21 mouse cellular contexts compared by ENCODE assay signal in the genomic region with DNA sequence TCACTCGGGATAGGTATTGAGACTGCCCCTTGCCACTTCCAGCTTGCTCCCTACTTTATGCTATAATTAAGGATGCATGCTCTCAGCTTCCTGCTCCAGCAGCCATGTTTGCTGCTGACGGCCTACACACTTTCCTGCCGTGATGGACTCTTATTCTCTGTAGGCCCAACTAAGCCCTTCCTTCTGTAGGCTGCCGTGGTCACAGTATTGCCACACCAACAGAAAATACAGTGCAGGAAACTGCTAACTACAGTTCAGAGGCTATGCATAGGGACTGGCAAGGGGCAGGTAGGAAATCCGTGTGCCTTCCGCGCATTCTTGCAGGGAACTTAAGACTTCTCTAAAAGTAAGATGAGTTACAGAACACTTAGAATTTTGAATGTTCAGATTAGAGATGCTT. TPM values are rescaled to one million over a fixed set of nuclear protein-coding genes. Genes with fewer than 3 reads are reported as not detected.
DNase-seq lines count a peak whose midpoint lies in the region; ATAC-seq lines count a peak whose summit lies in the region.
"Had no signal": no experiment of that assay in that cellular context is flagged by ENCODE, and none has a peak within 500 bp of the region (broad histone marks: within the 10 kb centered on the region; RNA-seq: fewer than 3 reads in every experiment).

No protein-coding gene starts in this region.

- DNase-seq in heart, postnatal 10 days = no peak
- no peak for DNase-seq in limb, embryonic 10.5 days (ENCODE audit: low spot score)
- DNase-seq in left cerebral cortex, adult 11 months (ENCODE audit: low spot score) = no peak
- no peak for DNase-seq in liver, embryonic 11.5 days (ENCODE audit: low spot score)
- DNase-seq: adrenal gland, adult 2 months; adrenal gland, postnatal 25 days; cerebellum, adult 2 months; cerebellum, postnatal 14 days; gastrocnemius, postnatal 36 days; heart, adult 18-20 months had no signal

- WGBS in heart, embryonic 16.5 days = 77% methylated on average over 7 of the region's 7 CpGs
- WGBS in limb, embryonic 15.5 days = 78% methylated on average over 7 of the region's 7 CpGs
- WGBS in limb, embryonic 10.5 days = 89% methylated on average over 7 of the region's 7 CpGs
- 81% methylated on average over 7 of the region's 7 CpGs for WGBS in liver, embryonic 11.5 days

- peaks cover 11% of the 10 kb centered on the region for H3K4me1 ChIP-seq in heart, embryonic 16.5 days (ENCODE audit: control insufficient read depth, insufficient read depth, low read length)
- peaks cover 7% of the 10 kb centered on the region for H3K4me1 ChIP-seq in limb, embryonic 15.5 days
- peaks cover 11% of the 10 kb centered on the region; the same call in 1 of the 2 replicates for H3K4me1 ChIP-seq in limb, embryonic 10.5 days
- peaks cover 4% of the 10 kb centered on the region for H3K4me1 ChIP-seq in liver, embryonic 11.5 days (replicated peaks; ENCODE audit: control insufficient read depth, insufficient read depth, low read length)
- H3K4me1 ChIP-seq: hindbrain, embryonic 15.5 days had no signal

- H3K4me2 ChIP-seq in heart, embryonic 16.5 days (ENCODE audit: low read depth, low read length) = no peak overlapping the region
- H3K4me2 ChIP-seq in limb, embryonic 15.5 days = no peak overlapping the region
- H3K4me2 ChIP-seq in liver, embryonic 11.5 days = no peak overlapping the region
- H3K4me2 ChIP-seq: embryonic facial prominence, embryonic 15.5 days; heart, embryonic 12.5 days; hindbrain, embryonic 15.5 days had no signal

- no peak overlapping the region for H3K4me3 ChIP-seq in heart, embryonic 16.5 days (ENCODE audit: low read length)
- H3K4me3 ChIP-seq in limb, embryonic 15.5 days = no peak overlapping the region
- no peak overlapping the region for H3K4me3 ChIP-seq in limb, embryonic 10.5 days
- H3K4me3 ChIP-seq in liver, embryonic 11.5 days (ENCODE audit: low read depth, low read length) = no peak overlapping the region
- H3K4me3 ChIP-seq: embryonic facial prominence, embryonic 15.5 days; erythroblast, embryonic 14.5 days; forebrain, embryonic 10.5 days; heart, embryonic 12.5 days; hindbrain, embryonic 15.5 days had no signal

- no peaks in the 10 kb centered on the region for H3K36me3 ChIP-seq in heart, embryonic 16.5 days (ENCODE audit: control insufficient read depth, insufficient read depth)
- H3K36me3 ChIP-seq in limb, embryonic 15.5 days = no peaks in the 10 kb centered on the region
- no peaks in the 10 kb centered on the region for H3K36me3 ChIP-seq in limb, embryonic 10.5 days
- H3K36me3 ChIP-seq in liver, embryonic 11.5 days (ENCODE audit: control insufficient read depth, insufficient read depth, low read length) = no peaks in the 10 kb centered on the region
- H3K36me3 ChIP-seq: embryonic facial prominence, embryonic 15.5 days; forebrain, embryonic 10.5 days; heart, embryonic 12.5 days; hindbrain, embryonic 15.5 days had no signal

- peak overlapping the region; percentile 63 for H3K27ac ChIP-seq in heart, embryonic 16.5 days (ENCODE audit: low read length)
- 0 out of 2 replicates have a peak overlapping the region, but pooled peaks have one; percentile 35 for H3K27ac ChIP-seq in limb, embryonic 15.5 days
- H3K27ac ChIP-seq in limb, embryonic 10.5 days = no peak overlapping the region
- no peak overlapping the region for H3K27ac ChIP-seq in liver, embryonic 11.5 days (ENCODE audit: low read depth, low read length)
- H3K27ac ChIP-seq: forebrain, embryonic 10.5 days; hindbrain, embryonic 15.5 days had no signal

- ATAC-seq in heart, embryonic 16.5 days (replicated peaks; ENCODE audit: extremely low read depth, insufficient read depth, low FRiP score) = no peak
- ATAC-seq in limb, embryonic 15.5 days (ENCODE audit: insufficient number of reproducible peaks, low FRiP score, low TSS enrichment, low read depth) = no peak
- ATAC-seq in common myeloid progenitor, adult 5-6 weeks (replicated peaks; ENCODE audit: low read depth, poor library complexity, severe bottlenecking) = peak; percentile 23; the same call in 1 of the 2 replicates
- ATAC-seq in megakaryocyte, adult 5-6 weeks (ENCODE audit: poor library complexity, severe bottlenecking) = peak; percentile 54
- ATAC-seq in liver, embryonic 11.5 days (replicated peaks; ENCODE audit: low FRiP score) = no peak
- ATAC-seq: forebrain, embryonic 14.5 days; intestine, embryonic 16.5 days had no signal

- no peaks in the 10 kb centered on the region for H3K9me3 ChIP-seq in heart, embryonic 16.5 days (replicated peaks; ENCODE audit: control insufficient read depth, low read length)
- H3K9me3 ChIP-seq in limb, embryonic 15.5 days = no peaks in the 10 kb centered on the region
- no peaks in the 10 kb centered on the region for H3K9me3 ChIP-seq in limb, embryonic 10.5 days (replicated peaks)
- no peaks in the 10 kb centered on the region for H3K9me3 ChIP-seq in liver, embryonic 11.5 days (ENCODE audit: control insufficient read depth, low read length)
- H3K9me3 ChIP-seq: embryonic facial prominence, embryonic 15.5 days; forebrain, embryonic 10.5 days; heart, embryonic 12.5 days; hindbrain, embryonic 15.5 days had no signal

- intact Hi-C loops in heart, postnatal 10 days (cut with DNase I) = no loop called here

- no peak overlapping the region for H3K9ac ChIP-seq in heart, embryonic 16.5 days (ENCODE audit: low read length)
- H3K9ac ChIP-seq in limb, embryonic 15.5 days = no peak overlapping the region
- no peak overlapping the region for H3K9ac ChIP-seq in liver, embryonic 11.5 days (ENCODE audit: low read depth, low read length)
- H3K9ac ChIP-seq: embryonic facial prominence, embryonic 15.5 days; heart, embryonic 12.5 days; hindbrain, embryonic 15.5 days had no signal

- no peaks in the 10 kb centered on the region for H3K27me3 ChIP-seq in heart, embryonic 16.5 days (ENCODE audit: control insufficient read depth, insufficient read depth, low read length)
- no peaks in the 10 kb centered on the region for H3K27me3 ChIP-seq in limb, embryonic 15.5 days
- H3K27me3 ChIP-seq in limb, embryonic 10.5 days (ENCODE audit: low read depth, poor library complexity, severe bottlenecking) = no peaks in the 10 kb centered on the region
- no peaks in the 10 kb centered on the region for H3K27me3 ChIP-seq in liver, embryonic 11.5 days (replicated peaks; ENCODE audit: control insufficient read depth, insufficient read depth, low read length)
- H3K27me3 ChIP-seq: embryonic facial prominence, embryonic 15.5 days; heart, embryonic 12.5 days; hindbrain, embryonic 15.5 days had no signal

RNA-seq across cellular contexts. Expression of a gene that starts 17.3 kb away (rescaled TPM):
- polyA plus RNA-seq in heart, embryonic 16.5 days (2015; fragmentation: Nextera tagmentation; extraction: Ambion mirVana) = 89.5 and 94.1 TPM in 2 replicates
- 10 to 100 TPM; 60.3 to 64.1 TPM for total RNA-seq in heart, postnatal 10 days (2021)
- polyA plus RNA-seq in limb, embryonic 15.5 days (2015; fragmentation: Nextera tagmentation; extraction: Ambion mirVana) = 154 and 163 TPM in 2 replicates
- polyA plus RNA-seq in limb, embryonic 10.5 days (2016; fragmentation: Nextera tagmentation; extraction: Ambion mirVana) = 31.9 and 32.0 TPM in 2 replicates
- 99.8 and 109 TPM in 2 replicates for total RNA-seq in common myeloid progenitor, adult 5-6 weeks (2017)
- 384 and 411 TPM in 2 replicates for total RNA-seq in megakaryocyte, adult 5-6 weeks (2015)
- total RNA-seq in megakaryocyte, adult 5-6 weeks (2017) = 378 and 396 TPM in 2 replicates
- polyA plus RNA-seq in liver, embryonic 11.5 days (2014; fragmentation: Nextera tagmentation; extraction: Ambion mirVana) = 86.8 and 92.2 TPM in 2 replicates

RNA-seq across cellular contexts. Expression of a gene that starts 17.4 kb away (rescaled TPM):
- 8.0 and 8.3 TPM in 2 replicates for polyA plus RNA-seq in heart, embryonic 16.5 days (2015; fragmentation: Nextera tagmentation; extraction: Ambion mirVana)
- 1 to 10 TPM; 3.3 TPM for total RNA-seq in heart, postnatal 10 days (2021)
- 18.6 and 19.1 TPM in 2 replicates for polyA plus RNA-seq in limb, embryonic 15.5 days (2015; fragmentation: Nextera tagmentation; extraction: Ambion mirVana)
- 6.5 and 9.0 TPM in 2 replicates for polyA plus RNA-seq in limb, embryonic 10.5 days (2016; fragmentation: Nextera tagmentation; extraction: Ambion mirVana)
- total RNA-seq in common myeloid progenitor, adult 5-6 weeks (2017) = 4.0 and 7.6 TPM in 2 replicates
- 6.1 and 13.0 TPM in 2 replicates for total RNA-seq in megakaryocyte, adult 5-6 weeks (2015)
- 3.7 and 4.6 TPM in 2 replicates for total RNA-seq in megakaryocyte, adult 5-6 weeks (2017)
- polyA plus RNA-seq in liver, embryonic 11.5 days (2014; fragmentation: Nextera tagmentation; extraction: Ambion mirVana) = 12.4 and 12.5 TPM in 2 replicates
- polyA plus RNA-seq: erythroblast, embryonic 14.5 days had no signal

RNA-seq across cellular contexts. Expression of a gene that starts 56.2 kb away (rescaled TPM):
- polyA plus RNA-seq in heart, embryonic 16.5 days (2015; fragmentation: Nextera tagmentation; extraction: Ambion mirVana) = 23.3 and 25.5 TPM in 2 replicates
- 10 to 100 TPM; 21.1 to 23.2 TPM for total RNA-seq in heart, postnatal 10 days (2021)
- polyA plus RNA-seq in limb, embryonic 15.5 days (2015; fragmentation: Nextera tagmentation; extraction: Ambion mirVana) = 21.5 and 35.0 TPM in 2 replicates
- polyA plus RNA-seq in limb, embryonic 10.5 days (2016; fragmentation: Nextera tagmentation; extraction: Ambion mirVana) = 30.4 and 33.3 TPM in 2 replicates
- total RNA-seq in common myeloid progenitor, adult 5-6 weeks (2017) = 37.3 and 44.7 TPM in 2 replicates
- total RNA-seq in megakaryocyte, adult 5-6 weeks (2015) = 16.3 and 18.3 TPM in 2 replicates
- total RNA-seq in megakaryocyte, adult 5-6 weeks (2017) = 11.4 and 11.6 TPM in 2 replicates
- polyA plus RNA-seq in liver, embryonic 11.5 days (2014; fragmentation: Nextera tagmentation; extraction: Ambion mirVana) = 44.7 and 45.1 TPM in 2 replicates

Comparison
In these comparisons a context has a peak if more than half of its experiments do, and no peak if none do; other contexts are left out.
1. H3K27ac ChIP-seq: peak in heart, embryonic 16.5 days (single experiment) and limb, embryonic 15.5 days (single experiment); none in limb, embryonic 10.5 days (single experiment) and liver, embryonic 11.5 days (single experiment).
2. ATAC-seq: peak in common myeloid progenitor, adult 5-6 weeks (single experiment) and megakaryocyte, adult 5-6 weeks (single experiment); none in heart, embryonic 16.5 days (single experiment), limb, embryonic 15.5 days (single experiment) and liver, embryonic 11.5 days (single experiment).